In genomic region chrX:153118486-153118885, GRCm38 (mm10) we compare ENCODE assay signal across 34 mouse cellular contexts. TPM values are rescaled to one million over a fixed set of nuclear protein-coding genes. Genes with fewer than 3 reads are reported as not detected.
"Had no signal": no experiment of that assay in that cellular context is flagged by ENCODE, and none has a peak within 500 bp of the region (broad histone marks: within the 10 kb centered on the region; RNA-seq: fewer than 3 reads in every experiment).

Foxr2 (plus strand) TSS chrX:153118786.

- H3K36me3 ChIP-seq: heart, embryonic 10.5 days; heart, embryonic 12.5 days; hindbrain, embryonic 10.5 days; hindbrain, embryonic 12.5 days; intestine, embryonic 15.5 days; limb, embryonic 10.5 days; limb, embryonic 12.5 days; liver, embryonic 13.5 days; liver, embryonic 15.5 days had no signal

- H3K9ac ChIP-seq: heart, embryonic 12.5 days; hindbrain, embryonic 12.5 days; hindbrain, embryonic 14.5 days; intestine, embryonic 15.5 days; limb, embryonic 12.5 days; liver, embryonic 13.5 days; liver, embryonic 15.5 days had no signal

- H3K27ac ChIP-seq: heart, embryonic 10.5 days; hindbrain, embryonic 10.5 days; hindbrain, embryonic 12.5 days; hindbrain, embryonic 14.5 days; intestine, embryonic 15.5 days; layer of hippocampus, adult 2 months; left cerebral cortex, adult 2 months; limb, embryonic 10.5 days; limb, embryonic 12.5 days; liver, embryonic 13.5 days; liver, embryonic 15.5 days had no signal

- H3K4me3 ChIP-seq: heart, embryonic 10.5 days; heart, embryonic 12.5 days; hindbrain, embryonic 10.5 days; hindbrain, embryonic 12.5 days; intestine, embryonic 15.5 days; layer of hippocampus, adult 2 months; left cerebral cortex, adult 2 months; limb, embryonic 10.5 days; limb, embryonic 12.5 days; liver, embryonic 13.5 days; liver, embryonic 15.5 days had no signal

- DNase-seq: gastrocnemius, postnatal 14 days; heart, adult 18-20 months; heart, postnatal 10 days; heart, postnatal 4 days; kidney, adult 18-20 months; kidney, adult 8-10 months; kidney, postnatal 10 days; kidney, postnatal 25 days; kidney, postnatal 4 days; liver; liver, embryonic 13.5 days had no signal

- H3K9me3 ChIP-seq: heart, embryonic 10.5 days; heart, embryonic 12.5 days; hindbrain, embryonic 10.5 days; hindbrain, embryonic 12.5 days; intestine, embryonic 15.5 days; limb, embryonic 10.5 days; limb, embryonic 12.5 days; liver, embryonic 13.5 days; liver, embryonic 15.5 days had no signal

- H3K4me1 ChIP-seq: heart, embryonic 10.5 days; heart, embryonic 12.5 days; hindbrain, embryonic 12.5 days; intestine, embryonic 15.5 days; limb, embryonic 10.5 days; limb, embryonic 12.5 days; liver, embryonic 13.5 days; liver, embryonic 15.5 days had no signal

- ATAC-seq: hindbrain, embryonic 16.5 days; inflammation-experienced regulatory T-cells, adult 6 months; intestine, embryonic 15.5 days; intestine, postnatal 0 days had no signal

- H3K27me3 ChIP-seq: heart, embryonic 12.5 days; intestine, embryonic 15.5 days; liver, embryonic 13.5 days; liver, embryonic 15.5 days had no signal

RNA-seq across cellular contexts. Expression of gene Foxr2, which starts in this region (rescaled TPM):
- total RNA-seq: gastrocnemius, adult 18-20 months; gastrocnemius, adult 8-10 months; gastrocnemius, postnatal 14 days; gastrocnemius, postnatal 4 days; granulocyte monocyte progenitor cell, adult 5-6 weeks; heart, adult 18-20 months; heart, adult 8-10 months; heart, postnatal 10 days; heart, postnatal 25 days; heart, postnatal 4 days had no signal
- polyA plus RNA-seq: heart, embryonic 10.5 days; heart, embryonic 12.5 days; heart, embryonic 14.5 days; heart, embryonic 16.5 days; hindbrain, embryonic 12.5 days; inflammation-experienced regulatory T-cells, adult 6 months; intestine, embryonic 15.5 days; intestine, postnatal 0 days; limb, embryonic 10.5 days; limb, embryonic 12.5 days; liver, embryonic 11.5 days; liver, embryonic 13.5 days; liver, embryonic 15.5 days had no signal
